Mouse (Mus musculus) testis, adult 2 months (tissue): ENCODE measurements around the gene Dnah7a.
"Not testable (repeated sequence)": the region's sequence is repeated elsewhere in the genome, so short reads cannot be mapped to it uniquely, and the experiment has no call there.

Source experiments
- CTCF ChIP-seq: fragments of 200-500 bp; IDR thresholded peaks from 2 replicates; pipeline ENCODE4 v1.5.1; 2012; ENCODE audit warnings: low read depth, mild to moderate bottlenecking, inconsistent platforms, low read length, moderate library complexity; ENCODE audit not compliant: control insufficient read depth, insufficient read depth, insufficient replicate concordance
- POLR2A ChIP-seq: fragments of 200-500 bp; IDR thresholded peaks from 2 replicates; pipeline ENCODE4 v1.6.1; 2012; ENCODE audit warnings: low read depth, mild to moderate bottlenecking, inconsistent platforms, low read length, moderate library complexity; ENCODE audit not compliant: control insufficient read depth

DNA sequence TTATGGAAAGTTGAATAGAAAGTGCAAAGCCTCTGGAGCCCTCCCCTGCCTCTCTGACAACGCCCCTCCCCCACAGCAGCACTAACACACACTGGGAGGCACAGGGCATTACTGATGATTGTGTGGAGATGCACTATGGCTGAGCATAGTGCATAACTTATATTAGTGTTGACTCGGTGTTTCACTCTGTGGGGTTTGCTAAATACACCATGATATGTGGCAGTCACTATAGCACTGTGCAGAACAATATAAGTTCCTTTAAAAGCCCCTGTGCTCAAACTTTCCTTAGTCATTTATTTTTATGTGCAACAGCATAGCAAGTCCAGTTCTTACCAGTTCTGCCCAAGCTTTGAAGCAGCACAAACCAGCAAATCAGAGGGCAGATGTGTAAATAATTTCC is 168.2 kb downstream of the Dnah7a start:
- not testable (repeated sequence) for TF ChIP-seq CTCF, POLR2A
